Mouse (Mus musculus) urinary bladder, postnatal 25 days (tissue): ENCODE results near the gene 4930432M17Rik.

ENCODE experiments used
- DNase-seq: peaks from one replicate; pipeline ENCODE4 v3.0.0; 2022; ENCODE audit warnings: low spot score

The 4930432M17Rik gene

GRCm38 (mm10) chr3:121670462-121670861 is at the start of gene 4930432M17Rik:
Gene 4930432M17Rik (plus strand): TSS chr3:121670762.
- DNase-seq, result no peak

GRCm38 (mm10) chr3:121625662-121626061 is 44.9 kb upstream of the 4930432M17Rik start:
- DNase-seq, result no peak

- no peak for DNase-seq
Observed at GRCm38 (mm10) chr3:121626273-121626672, 44.3 kb upstream of the 4930432M17Rik start.

- DNase-seq, result no peak
Observed at GRCm38 (mm10) chr3:121628245-121628644, 42.3 kb upstream of the 4930432M17Rik start.

- DNase-seq, result no peak
Observed at GRCm38 (mm10) chr3:121630626-121631025, 39.9 kb upstream of the 4930432M17Rik start.

GRCm38 (mm10) chr3:121634963-121635362 is 35.6 kb upstream of the 4930432M17Rik start:
- DNase-seq, result no peak

- no peak for DNase-seq
Observed at GRCm38 (mm10) chr3:121635505-121635904, 35.1 kb upstream of the 4930432M17Rik start.

DNA sequence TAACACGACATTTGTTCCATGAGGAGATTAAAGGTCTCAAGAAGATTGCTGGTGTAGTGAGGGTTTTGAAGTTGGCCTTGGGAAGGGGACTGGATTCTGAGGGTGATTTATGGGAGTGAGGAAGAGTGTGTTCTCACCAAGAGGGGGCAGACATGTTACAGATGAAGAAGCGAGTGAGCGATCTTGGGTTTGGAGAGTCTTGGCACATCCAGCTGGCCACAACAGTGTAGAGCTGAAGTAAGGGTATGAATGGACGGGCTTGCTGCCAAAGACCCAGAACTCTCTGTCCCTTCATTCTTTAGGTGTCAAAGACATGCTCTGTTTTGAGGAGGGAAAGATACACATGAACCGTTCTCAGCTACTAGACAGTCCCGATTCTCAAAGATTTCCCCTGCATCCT is 34.2 kb upstream of the 4930432M17Rik start:
- DNase-seq, result no peak

DNA sequence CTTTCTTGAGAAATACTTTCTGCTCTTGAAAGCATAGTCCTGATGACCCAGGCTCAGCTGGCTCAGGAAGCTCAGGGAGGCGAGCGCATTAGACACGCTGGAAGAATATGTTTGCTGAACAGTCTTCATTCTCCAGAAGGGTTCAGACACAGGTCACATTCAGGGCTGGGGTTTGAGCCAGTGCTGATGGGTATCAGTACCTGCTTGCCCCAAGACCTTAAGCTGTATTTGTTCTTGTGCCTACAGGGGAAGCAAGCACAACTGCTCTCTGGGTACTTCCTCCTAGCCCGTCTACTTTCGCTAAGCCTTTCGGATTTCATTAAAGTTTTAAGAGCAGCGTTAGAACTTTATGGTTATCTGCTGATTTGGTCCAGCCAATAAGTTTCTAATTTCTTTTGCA is 33.8 kb upstream of the 4930432M17Rik start:
- DNase-seq, result no peak

DNA sequence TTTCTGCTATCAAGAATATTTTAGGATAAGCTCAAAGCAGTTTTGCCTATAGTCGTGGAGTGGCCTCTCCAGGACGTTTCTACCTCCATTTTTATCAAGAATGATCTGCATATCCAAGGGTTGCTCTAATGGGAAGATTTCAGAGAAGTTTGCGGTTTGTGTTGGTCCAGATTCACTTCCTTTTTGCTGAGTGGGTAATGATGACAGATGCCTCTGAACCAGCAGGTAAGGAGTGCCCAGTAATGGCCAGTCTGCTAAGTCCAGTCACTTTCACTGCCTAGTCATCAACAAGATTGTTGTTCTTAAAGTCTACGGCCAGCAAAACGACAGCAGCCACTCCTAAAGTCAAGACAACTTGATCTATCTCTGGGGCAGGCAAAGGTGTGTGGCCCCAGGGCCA is 32.8 kb upstream of the 4930432M17Rik start:
- no peak for DNase-seq

- DNase-seq, result no peak
Observed at GRCm38 (mm10) chr3:121638241-121638640, 32.3 kb upstream of the 4930432M17Rik start.

GRCm38 (mm10) chr3:121640611-121641010 is 30.0 kb upstream of the 4930432M17Rik start:
- DNase-seq, result no peak

DNA sequence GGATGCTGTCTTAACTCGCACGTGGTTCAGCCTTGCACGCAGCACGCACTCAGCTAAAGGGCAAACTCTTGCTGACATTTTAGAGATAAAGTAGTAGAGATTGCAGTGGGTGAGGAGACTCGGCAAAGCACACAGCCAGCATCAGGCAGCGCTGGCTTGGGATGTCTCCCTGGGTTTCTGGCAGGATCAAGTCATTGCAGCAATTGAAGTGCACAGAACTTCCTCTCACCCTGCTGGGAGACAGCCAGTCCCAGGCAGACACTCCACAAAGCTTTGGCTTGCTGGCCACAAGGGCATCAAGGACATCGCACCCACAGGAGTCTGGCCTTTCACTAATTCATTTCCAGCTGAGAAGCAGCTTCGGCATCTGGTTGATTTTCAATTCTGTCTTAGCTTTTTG is 27.3 kb upstream of the 4930432M17Rik start:
- DNase-seq, result no peak

DNA sequence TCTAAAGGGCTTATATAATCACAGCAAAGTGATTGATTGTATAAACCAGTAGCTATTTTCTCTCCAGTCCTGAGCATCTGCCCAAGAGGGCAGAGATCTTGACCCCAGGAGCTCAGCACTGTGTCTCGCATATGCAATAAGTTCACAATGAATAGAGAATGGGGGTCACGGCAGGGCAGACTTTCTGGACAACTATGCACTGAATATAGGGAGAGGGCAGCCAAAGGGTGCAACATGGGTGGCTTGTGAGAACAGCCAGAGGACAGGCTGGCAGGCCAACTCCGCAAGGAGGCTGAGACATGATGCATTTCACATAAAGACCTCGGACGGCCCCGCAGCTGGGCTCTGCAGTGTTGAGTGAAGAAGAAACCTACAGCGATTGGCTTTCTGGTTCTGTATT is 25.1 kb upstream of the 4930432M17Rik start:
- DNase-seq, result no peak

- DNase-seq, result no peak
Observed at GRCm38 (mm10) chr3:121646364-121647048, 24.1 kb upstream of the 4930432M17Rik start.

DNA sequence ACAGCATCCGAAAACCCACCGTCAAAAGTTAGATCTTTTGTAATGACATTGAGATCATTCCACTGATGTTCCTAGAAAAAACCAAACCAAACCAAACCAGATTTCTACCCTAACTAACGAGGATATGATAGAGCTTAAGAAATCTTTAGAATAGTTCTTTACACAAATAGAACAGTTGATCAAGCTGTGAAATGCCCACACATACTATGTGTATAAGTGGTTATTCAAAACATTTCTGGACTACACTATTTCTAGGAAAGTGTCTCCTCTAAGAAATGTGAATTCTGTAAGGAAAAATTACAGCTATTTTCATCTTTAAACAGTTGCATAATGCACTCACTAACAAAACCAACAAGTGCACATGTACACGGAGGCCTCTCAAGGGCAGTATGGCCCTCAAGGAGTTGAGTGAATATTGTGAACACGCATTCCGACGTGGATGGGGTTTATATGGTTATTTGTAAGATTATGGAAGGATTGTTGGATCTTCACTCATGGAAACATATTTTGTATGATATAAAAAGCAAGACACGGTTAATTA is 22.3 kb upstream of the 4930432M17Rik start:
- no peak for DNase-seq

- DNase-seq, result no peak
Observed at GRCm38 (mm10) chr3:121650052-121650671, 20.4 kb upstream of the 4930432M17Rik start.

DNA sequence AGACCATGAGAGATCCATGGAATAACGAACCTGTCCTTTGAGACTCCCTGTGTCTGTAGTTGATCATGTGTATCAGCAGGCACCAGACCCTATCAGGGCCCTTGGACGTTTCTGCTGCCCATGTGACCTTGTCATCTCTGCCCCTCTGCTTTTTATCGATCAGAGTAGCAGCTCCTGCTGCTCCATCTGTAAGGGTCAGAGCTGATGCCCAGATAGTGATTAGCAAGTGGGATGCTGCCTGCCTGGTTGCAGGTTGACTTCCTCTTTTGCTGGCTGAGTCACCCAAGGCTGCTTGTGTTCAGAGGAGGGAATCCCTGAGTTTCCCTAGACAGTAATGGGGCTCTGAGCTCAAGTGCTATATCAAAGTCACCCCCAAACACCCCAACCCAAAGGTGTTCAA is 18.9 kb upstream of the 4930432M17Rik start:
- DNase-seq, result no peak

DNA sequence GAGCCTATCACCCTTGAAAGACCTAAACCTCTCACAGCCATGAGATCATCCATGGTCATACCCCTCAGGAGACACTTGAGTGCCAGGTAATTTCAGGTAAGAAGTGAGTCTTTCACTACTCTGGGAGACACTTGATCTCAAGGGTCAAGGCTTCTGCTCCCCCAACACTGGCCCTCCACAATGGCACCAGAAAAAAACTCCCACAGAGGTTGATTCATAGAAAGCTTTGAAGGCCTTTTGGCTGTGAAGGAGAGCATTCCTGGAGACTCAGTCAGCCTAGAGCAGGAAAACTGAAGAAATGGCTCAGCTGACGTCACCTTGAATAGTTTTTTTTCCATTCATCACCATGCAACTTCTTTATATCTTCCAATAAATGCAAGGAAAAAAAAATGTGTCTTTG is 18.4 kb upstream of the 4930432M17Rik start:
- no peak for DNase-seq

- no peak for DNase-seq
Observed at GRCm38 (mm10) chr3:121656922-121657321, 13.6 kb upstream of the 4930432M17Rik start.

GRCm38 (mm10) chr3:121662705-121663469 is 7.7 kb upstream of the 4930432M17Rik start:
- no peak for DNase-seq

GRCm38 (mm10) chr3:121663470-121663847 is 7.1 kb upstream of the 4930432M17Rik start:
- DNase-seq, result no peak
